Mouse (Mus musculus) central nervous system, embryonic 14 days (tissue): ENCODE measurements around the gene Ubqln2. TPM values are rescaled to one million over a fixed set of nuclear protein-coding genes. Genes with fewer than 3 reads are reported as not detected.

ENCODE experiments used
- polyA plus RNA-seq: library from polyadenylated mRNA; depleted of rRNA; stranded (reverse); fragments of >200 nt; gene quantifications from 2 replicates; pipeline ENCODE4 v1.2.3, GENCODE M21; 2012; rRNA removed

Gene Ubqln2
- polyA plus RNA-seq: 140 and 144 TPM in 2 replicates

DNA sequence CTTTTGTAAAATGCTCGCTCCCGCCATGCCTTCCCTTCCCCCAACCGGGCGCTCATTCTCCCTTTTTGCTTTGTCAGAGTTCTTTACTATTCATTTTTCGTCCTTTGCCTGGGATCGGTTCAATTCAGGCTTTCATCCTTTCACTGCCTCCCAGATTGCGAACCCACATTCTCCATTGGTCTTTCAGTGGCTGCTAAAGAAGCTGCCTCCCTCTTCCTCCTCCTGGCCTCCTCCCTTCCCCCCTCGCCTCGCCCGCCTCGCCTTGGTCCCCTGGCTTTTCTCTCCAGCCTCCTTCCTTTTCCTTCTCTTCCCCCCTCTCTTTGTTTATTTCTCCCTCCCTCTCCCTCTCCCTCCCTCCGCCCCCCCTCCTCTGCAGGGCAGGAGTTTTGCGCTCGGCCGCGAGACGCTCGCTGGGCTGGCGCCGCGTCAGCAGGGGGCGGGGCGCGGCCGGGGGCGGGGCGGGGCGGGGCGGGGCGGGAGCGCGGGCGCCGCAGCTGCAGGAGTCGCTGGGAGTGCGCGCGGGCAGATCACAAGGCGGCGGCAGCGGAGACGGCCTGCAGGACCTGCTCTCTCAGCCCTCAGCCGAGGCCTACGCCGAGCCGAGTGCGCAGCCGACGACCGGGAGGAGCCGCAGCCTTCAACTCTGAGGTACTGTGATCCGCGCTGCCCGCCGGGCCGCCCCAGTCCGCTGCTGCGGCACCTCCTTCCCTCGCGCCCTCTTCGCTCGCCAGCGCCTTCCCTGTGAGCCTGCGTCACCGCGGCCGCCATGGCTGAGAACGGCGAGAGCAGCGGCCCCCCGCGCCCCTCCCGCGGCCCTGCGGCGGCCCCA, at the start of gene Ubqln2:
TSS of gene Ubqln2 (plus strand) at position 540 of the 829 bp plus-strand sequence.

Other genes starting within 250 kb of the Ubqln2 start
- gene Cypt3, start 60.4 kb downstream of the Ubqln2 start, polyA plus RNA-seq: not detected in 2 replicates
- 3.0 and 3.9 TPM in 2 replicates for gene Kctd12b, start 198.2 kb downstream of the Ubqln2 start, polyA plus RNA-seq
- 85.1 and 95.2 TPM in 2 replicates for gene Nbdy, start 225.4 kb downstream of the Ubqln2 start, polyA plus RNA-seq